Mouse (Mus musculus) skeletal muscle tissue, adult 2 months (tissue): ENCODE data around the gene Atf3.

ENCODE experiments used
- DNase-seq: peaks from one replicate; pipeline ENCODE4 v3.0.0-alpha.2; 2012; ENCODE audit warnings: low read depth, low spot score

The Atf3 gene

GRCm38 (mm10) chr1:191217939-191218338 is at the start of gene Atf3:
Gene Atf3, minus strand, starts transcription at chr1:191218039.
- no peak for DNase-seq

- no peak for DNase-seq
Observed at GRCm38 (mm10) chr1:191267162-191267561, 49.3 kb upstream of the Atf3 start.

GRCm38 (mm10) chr1:191263471-191263870 is 45.6 kb upstream of the Atf3 start:
- no peak for DNase-seq

- no peak for DNase-seq
Observed at GRCm38 (mm10) chr1:191261861-191262260, 44.0 kb upstream of the Atf3 start.

GRCm38 (mm10) chr1:191259661-191260060 is 41.8 kb upstream of the Atf3 start:
- no peak for DNase-seq

- DNase-seq: no peak
Observed at GRCm38 (mm10) chr1:191259121-191259520, 41.3 kb upstream of the Atf3 start.

GRCm38 (mm10) chr1:191258521-191258920 is 40.7 kb upstream of the Atf3 start:
- DNase-seq: no peak

GRCm38 (mm10) chr1:191257981-191258380 is 40.1 kb upstream of the Atf3 start:
- no peak for DNase-seq

GRCm38 (mm10) chr1:191257351-191257771 is 39.5 kb upstream of the Atf3 start:
- DNase-seq: no peak

- DNase-seq: no peak
Observed at GRCm38 (mm10) chr1:191256566-191257350, 38.9 kb upstream of the Atf3 start.

GRCm38 (mm10) chr1:191256134-191256533 is 38.3 kb upstream of the Atf3 start:
- no peak for DNase-seq

- peak; percentile 74 for DNase-seq
Observed at GRCm38 (mm10) chr1:191254448-191254847, 36.6 kb upstream of the Atf3 start.

- DNase-seq: no peak
Observed at GRCm38 (mm10) chr1:191253636-191254035, 35.8 kb upstream of the Atf3 start.

GRCm38 (mm10) chr1:191249975-191250374 is 32.1 kb upstream of the Atf3 start:
- DNase-seq: no peak

GRCm38 (mm10) chr1:191248423-191248822 is 30.6 kb upstream of the Atf3 start:
- no peak for DNase-seq

- DNase-seq: no peak
Observed at GRCm38 (mm10) chr1:191247561-191247960, 29.7 kb upstream of the Atf3 start.

GRCm38 (mm10) chr1:191243855-191244254 is 26.0 kb upstream of the Atf3 start:
- no peak for DNase-seq

GRCm38 (mm10) chr1:191242065-191242698 is 24.3 kb upstream of the Atf3 start:
- no peak for DNase-seq

GRCm38 (mm10) chr1:191241574-191241973 is 23.7 kb upstream of the Atf3 start:
- DNase-seq: no peak

- no peak for DNase-seq
Observed at GRCm38 (mm10) chr1:191239602-191240001, 21.8 kb upstream of the Atf3 start.

- no peak for DNase-seq
Observed at GRCm38 (mm10) chr1:191235788-191236542, 18.1 kb upstream of the Atf3 start.

- no peak for DNase-seq
Observed at GRCm38 (mm10) chr1:191234837-191235236, 17.0 kb upstream of the Atf3 start.
